Mouse (Mus musculus) embryonic facial prominence, embryonic 13.5 days (tissue): ENCODE data around the gene Rwdd1. TPM values are rescaled to one million over a fixed set of nuclear protein-coding genes. Genes with fewer than 3 reads are reported as not detected.
"Not testable (repeated sequence)": the region's sequence is repeated elsewhere in the genome, so short reads cannot be mapped to it uniquely, and the experiment has no call there.

Source experiments
- ATAC-seq: fragments of 200-750 bp; cut with Nextera tagmentation; 2 replicates; pipeline ENCODE4 v1.8.0; 2017; ENCODE audit warnings: low read depth; ENCODE audit not compliant: insufficient number of reproducible peaks, insufficient read depth, low FRiP score, low TSS enrichment
- H3K27ac ChIP-seq: fragments of 300-500 bp; sonication (generic); 2 replicates; pipeline ENCODE4 v1.5.1; 2015; ENCODE audit warnings: moderate library complexity, mild to moderate bottlenecking, inconsistent platforms
- H3K27me3 ChIP-seq: fragments of 300-500 bp; sonication (generic); 2 replicates; pipeline ENCODE4 v1.6.1; 2015; ENCODE audit warnings: mild to moderate bottlenecking, inconsistent platforms
- H3K36me3 ChIP-seq: fragments of 300-500 bp; sonication (generic); 2 replicates; pipeline ENCODE4 v1.6.1; 2015; ENCODE audit warnings: mild to moderate bottlenecking, inconsistent platforms
- H3K4me1 ChIP-seq: fragments of 300-500 bp; sonication (generic); 2 replicates; pipeline ENCODE4 v1.6.1; 2015; ENCODE audit warnings: inconsistent platforms
- H3K4me2 ChIP-seq: fragments of 300-500 bp; sonication (generic); 2 replicates; pipeline ENCODE4 v1.6.1; 2015; ENCODE audit warnings: moderate library complexity, mild to moderate bottlenecking, inconsistent platforms
- H3K4me3 ChIP-seq: fragments of 300-500 bp; sonication (generic); 2 replicates; pipeline ENCODE4 v1.5.1; 2015; ENCODE audit warnings: mild to moderate bottlenecking, inconsistent platforms
- H3K9ac ChIP-seq: fragments of 300-500 bp; sonication (generic); 2 replicates; pipeline ENCODE4 v1.6.1; 2015; ENCODE audit warnings: mild to moderate bottlenecking, inconsistent platforms
- H3K9me3 ChIP-seq: fragments of 300-500 bp; sonication (generic); 2 replicates; pipeline ENCODE4 v1.6.1; 2016; ENCODE audit warnings: inconsistent platforms
- WGBS: fragments of 180-500 bp; shearing (Covaris S2); methylation state at CpG from one replicate; pipeline ENCODE4 v1.1.7; 2015; ENCODE audit warnings: mixed read lengths; 5-methylcytosine and 5-hydroxymethylcytosine counted together
- polyA plus RNA-seq: library from polyadenylated mRNA; unstranded; fragments of >200 nt; fragmentation: Nextera tagmentation; extraction: Ambion mirVana; gene quantifications from 2 replicates; pipeline ENCODE4 v1.2.1, GENCODE M21; 2015

Rwdd1 gene
- polyA plus RNA-seq, 1 experiment from 2014 or later, result 153 TPM

DNA sequence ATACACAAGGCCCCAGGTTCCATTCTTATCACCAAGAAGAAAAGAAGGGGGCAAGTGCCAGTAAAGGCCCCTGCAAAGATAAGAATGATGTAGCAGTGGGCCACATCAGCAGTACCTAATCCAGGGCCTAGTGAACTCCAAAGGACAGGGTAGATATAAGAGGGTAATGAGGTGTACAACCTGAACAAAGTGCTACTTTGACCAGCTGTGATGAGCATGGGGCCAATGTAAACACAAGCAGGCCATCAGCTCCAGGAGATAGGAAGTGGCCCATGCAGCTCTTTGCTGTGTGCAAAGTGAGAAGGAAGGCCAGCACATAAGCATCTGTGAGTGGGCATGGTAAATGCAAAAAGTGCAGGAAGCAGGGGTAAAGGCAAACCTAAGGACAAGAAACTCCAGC lies 21.0 kb downstream of the Rwdd1 start:
- H3K9me3 ChIP-seq, result no peaks in the 10 kb centered on the region
- H3K4me3 ChIP-seq, result no peak overlapping the region
- H3K27me3 ChIP-seq, result no peaks in the 10 kb centered on the region
- no peak overlapping the region for H3K9ac ChIP-seq
- no peak overlapping the region for H3K27ac ChIP-seq
- ATAC-seq, result no peak
- peaks cover 86% of the 10 kb centered on the region for H3K36me3 ChIP-seq
- no peaks in the 10 kb centered on the region for H3K4me1 ChIP-seq
- H3K4me2 ChIP-seq, result no peak overlapping the region

DNA sequence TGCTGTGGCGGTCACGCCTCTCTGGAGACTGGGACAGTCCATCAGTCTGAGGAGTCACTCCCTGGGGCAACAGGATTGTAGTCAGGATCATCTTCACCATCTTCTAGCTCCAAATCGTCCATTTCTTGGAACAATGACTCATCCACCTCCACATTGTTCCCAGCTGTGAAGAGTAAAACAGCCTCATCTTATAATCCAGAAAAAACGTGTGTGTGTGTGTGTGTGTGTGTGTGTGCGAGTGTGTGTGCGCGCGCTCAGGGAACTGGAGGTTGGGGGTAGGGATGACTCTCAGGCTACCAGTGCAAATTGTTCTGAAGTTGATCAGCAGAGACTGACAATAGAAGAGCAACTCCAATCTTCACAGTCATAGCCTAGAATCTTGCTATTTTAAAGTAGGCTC lies 22.7 kb downstream of the Rwdd1 start:
- not testable (repeated sequence) for H3K27me3 ChIP-seq, H3K9me3 ChIP-seq, H3K4me1 ChIP-seq, H3K4me3 ChIP-seq, H3K27ac ChIP-seq, ATAC-seq, H3K4me2 ChIP-seq, H3K9ac ChIP-seq
- peaks cover 90% of the 10 kb centered on the region for H3K36me3 ChIP-seq
- WGBS, result 92% methylated on average over 6 of the region's 8 CpGs

DNA sequence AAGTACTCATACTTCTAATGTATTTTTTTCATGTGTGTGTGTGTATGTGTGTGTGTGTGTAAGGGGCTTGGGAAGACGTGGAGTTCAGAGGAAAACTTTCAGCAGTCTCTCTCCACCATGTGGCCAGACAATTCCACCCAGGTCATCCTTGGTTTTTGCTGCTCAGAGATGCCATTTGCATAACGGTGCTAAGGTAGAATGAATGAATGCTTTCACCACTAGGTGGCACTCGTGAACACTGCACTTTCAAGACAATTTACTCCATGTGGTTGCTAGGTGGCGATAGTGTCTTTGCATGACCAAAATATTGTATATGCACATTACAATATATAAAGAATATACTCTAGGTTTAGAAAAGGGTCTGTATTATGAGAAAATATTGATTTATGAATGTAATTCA lies 32.7 kb downstream of the Rwdd1 start:
- WGBS, result 17% methylated on average over 4 of the region's 4 CpGs
- Histone ChIP-seq H3K9ac (no peak overlapping the region), H3K36me3 (peaks cover 13% of the 10 kb centered on the region), H3K9me3 (no peaks in the 10 kb centered on the region), H3K4me3 (no peak overlapping the region), H3K4me1 (no peaks in the 10 kb centered on the region), H3K27me3 (no peaks in the 10 kb centered on the region), H3K27ac (no peak overlapping the region), H3K4me2 (no peak overlapping the region)
- ATAC-seq, result no peak

DNA sequence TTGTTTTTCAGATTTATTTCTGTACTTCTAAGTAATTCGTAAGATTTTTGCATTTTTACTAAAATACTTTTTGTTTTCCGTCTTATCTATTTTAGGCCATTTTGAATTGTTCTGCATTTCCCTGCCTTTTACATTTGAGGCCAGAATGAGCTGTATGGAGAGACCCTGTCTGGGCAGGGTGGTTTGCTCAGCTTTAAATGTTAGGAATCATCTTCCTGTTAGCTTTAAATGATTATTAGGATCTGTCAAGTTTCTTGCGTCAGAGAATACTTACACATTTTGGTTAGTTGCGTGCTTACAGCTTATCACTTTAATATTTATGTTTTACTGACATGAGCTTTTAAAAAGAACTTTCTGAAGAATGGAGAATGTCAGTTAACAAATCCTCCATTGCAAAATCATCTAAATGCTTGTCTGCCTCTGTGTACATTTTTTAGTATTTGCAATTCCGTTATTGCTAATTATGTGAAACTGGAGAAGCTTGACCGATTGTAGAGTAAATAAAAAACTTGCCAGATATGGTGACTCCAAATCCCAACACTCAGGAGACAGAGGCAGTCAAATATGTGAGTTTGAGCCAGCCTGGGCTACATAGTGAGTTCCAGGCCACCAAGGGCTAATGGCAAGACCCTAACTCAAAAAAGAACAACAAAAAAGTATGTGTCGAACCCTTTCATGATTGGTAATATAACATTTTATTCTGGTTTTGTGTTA lies 44.5 kb downstream of the Rwdd1 start:
- Histone ChIP-seq H3K27ac (no peak overlapping the region), H3K9ac (no peak overlapping the region), H3K4me2 (no peak overlapping the region), H3K36me3 (peaks cover 2% of the 10 kb centered on the region; the same call in 1 of the 2 replicates), H3K27me3 (no peaks in the 10 kb centered on the region), H3K9me3 (0 out of 2 replicates have a peak, but pooled peaks cover 4% of the 10 kb centered on the region), H3K4me3 (no peak overlapping the region), H3K4me1 (no peaks in the 10 kb centered on the region)
- 86% methylated on average over 7 of the region's 7 CpGs for WGBS
- ATAC-seq, result no peak

DNA sequence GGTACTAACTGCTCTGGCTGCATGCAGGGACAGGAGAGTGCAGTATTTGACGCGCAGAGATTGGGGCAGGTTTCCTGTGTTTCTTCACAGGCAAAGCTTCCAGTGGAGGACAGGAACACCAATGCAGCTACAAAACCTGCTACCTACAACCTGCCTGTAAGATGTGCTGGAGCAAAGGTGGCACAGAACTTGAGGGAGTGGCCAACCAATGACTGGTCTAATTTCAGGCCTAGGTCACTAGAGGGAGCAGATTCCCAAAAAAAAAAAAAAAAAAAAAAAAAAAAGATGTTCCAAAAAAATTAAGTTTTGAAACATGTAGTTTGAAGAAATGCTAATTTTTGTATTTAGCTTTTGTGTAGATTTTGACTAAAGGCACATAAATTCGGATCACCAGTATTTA lies 66.9 kb downstream of the Rwdd1 start:
- Histone ChIP-seq H3K9ac (no peak overlapping the region), H3K27me3 (no peaks in the 10 kb centered on the region), H3K27ac (no peak overlapping the region), H3K4me3 (no peak overlapping the region), H3K9me3 (no peaks in the 10 kb centered on the region), H3K4me1 (peaks cover 18% of the 10 kb centered on the region), H3K4me2 (no peak overlapping the region), H3K36me3 (peaks cover 5% of the 10 kb centered on the region)
- no peak for ATAC-seq
- WGBS, result 77% methylated on average over 3 of the region's 3 CpGs

DNA sequence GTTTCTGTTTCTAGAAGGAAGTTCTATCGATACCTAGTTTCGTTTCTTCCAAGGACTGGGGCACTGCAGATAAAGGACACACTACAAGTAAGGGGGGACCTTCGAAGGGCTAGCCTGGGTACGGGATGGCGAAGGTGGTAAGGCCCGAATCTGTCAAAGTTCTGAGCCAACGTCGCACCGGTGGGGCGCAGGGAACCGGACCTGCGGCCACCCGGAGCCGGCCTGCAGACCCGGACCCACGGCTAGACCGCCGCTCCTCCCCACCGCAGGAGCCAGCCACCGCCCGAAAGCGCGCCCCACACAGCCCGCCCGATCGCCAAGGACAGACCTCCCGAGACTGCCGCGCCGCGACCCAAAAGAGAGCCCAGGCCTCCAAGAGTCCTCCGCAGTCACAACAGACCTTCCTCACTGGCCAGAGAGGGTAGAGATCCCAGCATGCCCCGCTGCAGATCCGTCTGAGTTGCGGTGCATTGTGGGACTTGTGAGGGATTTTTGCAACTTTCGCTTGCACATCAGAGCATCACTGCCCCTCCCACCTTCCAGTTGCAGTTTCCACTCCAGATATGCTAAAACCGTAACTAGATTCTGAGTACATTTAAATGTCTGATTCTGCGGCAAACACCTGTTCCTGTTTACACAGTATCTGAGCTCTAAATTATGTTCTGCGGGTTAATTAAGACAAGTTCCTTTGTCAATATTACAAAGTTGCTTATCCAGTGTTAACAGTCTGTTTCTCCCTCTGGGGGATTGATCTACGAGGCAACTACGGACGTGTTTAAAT lies 68.4 kb downstream of the Rwdd1 start, which contains the start of gene Zup1:
Gene Zup1 (minus strand): TSS at position 467 of the 781 bp plus-strand sequence.
- Histone ChIP-seq H3K4me3 (peak within 1 kb of the TSS; percentile 86), H3K9ac (peak within 1 kb of the TSS; percentile 98), H3K27me3 (no peaks in the 10 kb centered on the region), H3K9me3 (no peaks in the 10 kb centered on the region), H3K4me2 (peak within 1 kb of the TSS; percentile 71), H3K36me3 (peaks cover 8% of the 10 kb centered on the region), H3K4me1 (peaks cover 18% of the 10 kb centered on the region), H3K27ac (peak within 1 kb of the TSS; percentile 80)
- peak; percentile 88 for ATAC-seq
- WGBS, result 2% methylated on average over 41 of the region's 42 CpGs

Other genes starting within 250 kb of the Rwdd1 start
- gene Sult3a2, start 232.9 kb downstream of the Rwdd1 start, polyA plus RNA-seq, result not detected in 2 replicates
- gene Sult3a1, start 161.9 kb downstream of the Rwdd1 start, polyA plus RNA-seq, result not detected in 2 replicates
- gene Rsph4a, start 114.5 kb downstream of the Rwdd1 start, polyA plus RNA-seq, result 0.11 TPM in 1 of 2 replicates, not detected in the other
- 30.1 and 33.7 TPM in 2 replicates for gene Zup1, start 68.4 kb downstream of the Rwdd1 start, polyA plus RNA-seq
- not detected in 2 replicates for gene Trappc3l, start 18.0 kb upstream of the Rwdd1 start, polyA plus RNA-seq
- 0.07 TPM in 1 of 2 replicates, not detected in the other for gene Calhm4, start 24.7 kb upstream of the Rwdd1 start, polyA plus RNA-seq
- 0.62 and 0.86 TPM in 2 replicates for gene Calhm5, start 76.9 kb upstream of the Rwdd1 start, polyA plus RNA-seq
- gene Calhm6, start 108.4 kb upstream of the Rwdd1 start, polyA plus RNA-seq, result 1.5 TPM in 2 replicates
- 37.9 and 38.7 TPM in 2 replicates for gene Dse, start 188.1 kb upstream of the Rwdd1 start, polyA plus RNA-seq